Comparison of ENCODE assay signal across 35 mouse cellular contexts in genomic region chr17:79720681-79721080, GRCm38 (mm10). TPM values are rescaled to one million over a fixed set of nuclear protein-coding genes. Genes with fewer than 3 reads are reported as not detected.
"Had no signal": no experiment of that assay in that cellular context is flagged by ENCODE, and none has a peak within 500 bp of the region (broad histone marks: within the 10 kb centered on the region; RNA-seq: fewer than 3 reads in every experiment).

No protein-coding gene starts in this region.

- H3K27ac ChIP-seq: heart, embryonic 10.5 days; heart, embryonic 13.5 days; heart, embryonic 15.5 days; hindbrain, embryonic 10.5 days; hindbrain, embryonic 12.5 days; hindbrain, embryonic 13.5 days; hindbrain, embryonic 14.5 days; hindbrain, embryonic 15.5 days; hindbrain, postnatal 0 days; intestine, embryonic 15.5 days; kidney, embryonic 15.5 days; kidney, postnatal 0 days; layer of hippocampus, adult 2 months; left cerebral cortex, adult 2 months had no signal

- H3K36me3 ChIP-seq: heart, embryonic 10.5 days; heart, embryonic 13.5 days; heart, embryonic 15.5 days; hindbrain, embryonic 10.5 days; hindbrain, embryonic 12.5 days; hindbrain, embryonic 13.5 days; hindbrain, embryonic 15.5 days; intestine, embryonic 15.5 days; kidney, embryonic 15.5 days had no signal

- ATAC-seq: hindbrain, embryonic 16.5 days; hindbrain, postnatal 0 days; inflammation-experienced regulatory T-cells, adult 6 months; intestine, embryonic 15.5 days; intestine, embryonic 16.5 days had no signal

- DNase-seq: heart, postnatal 10 days; heart, postnatal 14 days; heart, postnatal 36 days; heart, postnatal 4 days; kidney, adult 11 months; kidney, adult 18-20 months; kidney, adult 2 months; kidney, adult 8-10 months; kidney, adult 9 months; kidney, postnatal 10 days; kidney, postnatal 14 days; kidney, postnatal 25 days; kidney, postnatal 36 days; kidney, postnatal 4 days; layer of hippocampus, adult 9-11 months; layer of hippocampus, postnatal 36 days had no signal

- H3K9me3 ChIP-seq: heart, embryonic 10.5 days; heart, embryonic 13.5 days; heart, embryonic 15.5 days; hindbrain, embryonic 12.5 days; hindbrain, embryonic 13.5 days; hindbrain, embryonic 15.5 days; intestine, embryonic 15.5 days; kidney, embryonic 15.5 days had no signal

- H3K4me3 ChIP-seq: heart, embryonic 10.5 days; heart, embryonic 13.5 days; heart, embryonic 15.5 days; hindbrain, embryonic 10.5 days; hindbrain, embryonic 12.5 days; hindbrain, embryonic 13.5 days; hindbrain, embryonic 15.5 days; intestine, embryonic 15.5 days; kidney, embryonic 15.5 days; layer of hippocampus, adult 2 months; left cerebral cortex, adult 2 months had no signal

- H3K27me3 ChIP-seq: intestine, embryonic 15.5 days; kidney, embryonic 15.5 days had no signal

- H3K9ac ChIP-seq: heart, embryonic 13.5 days; heart, embryonic 15.5 days; hindbrain, embryonic 12.5 days; hindbrain, embryonic 13.5 days; hindbrain, embryonic 14.5 days; hindbrain, embryonic 15.5 days; intestine, embryonic 15.5 days; kidney, embryonic 15.5 days had no signal

- H3K4me2 ChIP-seq: heart, embryonic 11.5 days; heart, embryonic 13.5 days; heart, embryonic 15.5 days; hindbrain, embryonic 12.5 days; hindbrain, embryonic 13.5 days; hindbrain, embryonic 14.5 days; hindbrain, embryonic 15.5 days; intestine, embryonic 15.5 days; kidney, embryonic 15.5 days had no signal

RNA-seq across cellular contexts. Expression of gene Cyp1b1, which starts 5.8 kb away (rescaled TPM):
- total RNA-seq: hematopoietic stem cell, adult 5-6 weeks had no signal
- polyA plus RNA-seq: inflammation-experienced regulatory T-cells, adult 6 months had no signal
